Mouse (Mus musculus) gastrocnemius, adult 8-10 months (tissue): Measurements from ENCODE around the gene Bloc1s4. TPM values are rescaled to one million over a fixed set of nuclear protein-coding genes. Genes with fewer than 3 reads are reported as not detected.

ENCODE experiments used
- DNase-seq, 2 experiments: peaks; one replicate each; pipeline ENCODE4 v3.0.0; 2022; ENCODE audit warnings: low spot score in 2 of 2
- total RNA-seq, 4 experiments: library from RNA; stranded (reverse); gene quantifications; 2 replicates each; pipeline ENCODE4 v1.2.4; 2022

Gene Bloc1s4
- total RNA-seq, 4 experiments from 2014 or later = 8.0 to 10.8 (median 9.0) TPM

DNA sequence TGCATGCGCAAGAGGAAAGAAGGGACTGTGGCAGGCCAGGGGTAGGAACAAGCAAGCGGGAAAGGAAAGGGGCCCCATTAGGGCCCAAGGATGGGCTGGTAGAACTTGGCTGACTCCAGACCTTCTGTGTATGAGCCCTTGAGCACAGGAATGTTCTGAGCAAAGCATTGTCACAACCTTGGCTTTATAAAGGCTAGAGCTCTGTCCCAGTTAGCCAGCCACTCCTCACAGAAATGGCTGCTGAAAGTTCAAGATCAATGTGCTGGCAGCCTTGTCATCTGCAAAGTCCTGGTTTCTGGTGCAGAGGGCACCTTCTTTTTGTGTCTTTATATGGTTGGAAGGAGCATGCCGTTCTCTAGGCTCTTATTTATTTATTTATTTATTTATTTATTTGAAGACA is 28.8 kb downstream of the Bloc1s4 start:
- no peak for DNase-seq

GRCm38 (mm10) chr5:36719135-36719534 is 29.3 kb downstream of the Bloc1s4 start:
- no peak for DNase-seq

DNA sequence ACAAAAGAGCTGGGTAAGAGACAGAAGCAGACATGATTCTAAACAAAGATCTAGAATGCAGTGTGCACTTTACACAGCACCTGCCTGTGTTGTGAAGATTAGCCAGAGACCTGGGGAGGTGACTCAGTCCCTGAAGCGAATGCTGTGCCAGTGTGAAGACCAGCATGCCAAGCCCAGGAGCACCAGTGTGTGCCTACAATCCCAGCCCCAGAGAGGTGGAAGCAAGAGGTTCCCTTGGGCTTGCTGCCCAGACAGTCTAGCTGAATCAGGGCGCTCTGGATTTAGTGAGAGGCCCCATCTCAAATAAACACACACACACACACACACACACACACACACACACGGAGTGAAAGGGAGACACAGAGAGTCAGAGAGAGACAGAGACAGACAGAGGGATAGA is 30.6 kb downstream of the Bloc1s4 start:
- DNase-seq = no peak

DNA sequence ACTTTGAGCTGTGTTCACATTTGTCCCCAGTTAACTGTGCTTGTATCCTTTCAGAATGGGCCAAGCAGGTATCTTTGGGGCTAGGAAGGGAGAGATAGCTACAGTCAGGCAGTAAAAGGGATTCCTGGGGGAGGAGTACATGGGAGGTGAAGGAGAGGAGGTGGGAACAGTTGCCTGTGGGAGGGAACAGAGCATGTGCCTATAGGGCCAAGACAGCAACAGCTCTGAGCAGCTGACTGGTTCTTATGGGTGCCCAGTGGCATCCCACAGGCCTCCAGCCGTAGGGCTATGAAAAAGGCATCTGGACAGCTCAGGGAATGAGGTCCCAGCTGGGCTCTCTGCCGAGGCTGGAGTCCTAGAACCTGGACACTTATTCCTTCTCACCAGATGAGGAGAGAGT is 31.6 kb downstream of the Bloc1s4 start:
- DNase-seq = no peak

- DNase-seq = no peak
Measured at GRCm38 (mm10) chr5:36714832-36715231, 33.6 kb downstream of the Bloc1s4 start.

GRCm38 (mm10) chr5:36713693-36714092 is 34.8 kb downstream of the Bloc1s4 start:
- DNase-seq = no peak

DNA sequence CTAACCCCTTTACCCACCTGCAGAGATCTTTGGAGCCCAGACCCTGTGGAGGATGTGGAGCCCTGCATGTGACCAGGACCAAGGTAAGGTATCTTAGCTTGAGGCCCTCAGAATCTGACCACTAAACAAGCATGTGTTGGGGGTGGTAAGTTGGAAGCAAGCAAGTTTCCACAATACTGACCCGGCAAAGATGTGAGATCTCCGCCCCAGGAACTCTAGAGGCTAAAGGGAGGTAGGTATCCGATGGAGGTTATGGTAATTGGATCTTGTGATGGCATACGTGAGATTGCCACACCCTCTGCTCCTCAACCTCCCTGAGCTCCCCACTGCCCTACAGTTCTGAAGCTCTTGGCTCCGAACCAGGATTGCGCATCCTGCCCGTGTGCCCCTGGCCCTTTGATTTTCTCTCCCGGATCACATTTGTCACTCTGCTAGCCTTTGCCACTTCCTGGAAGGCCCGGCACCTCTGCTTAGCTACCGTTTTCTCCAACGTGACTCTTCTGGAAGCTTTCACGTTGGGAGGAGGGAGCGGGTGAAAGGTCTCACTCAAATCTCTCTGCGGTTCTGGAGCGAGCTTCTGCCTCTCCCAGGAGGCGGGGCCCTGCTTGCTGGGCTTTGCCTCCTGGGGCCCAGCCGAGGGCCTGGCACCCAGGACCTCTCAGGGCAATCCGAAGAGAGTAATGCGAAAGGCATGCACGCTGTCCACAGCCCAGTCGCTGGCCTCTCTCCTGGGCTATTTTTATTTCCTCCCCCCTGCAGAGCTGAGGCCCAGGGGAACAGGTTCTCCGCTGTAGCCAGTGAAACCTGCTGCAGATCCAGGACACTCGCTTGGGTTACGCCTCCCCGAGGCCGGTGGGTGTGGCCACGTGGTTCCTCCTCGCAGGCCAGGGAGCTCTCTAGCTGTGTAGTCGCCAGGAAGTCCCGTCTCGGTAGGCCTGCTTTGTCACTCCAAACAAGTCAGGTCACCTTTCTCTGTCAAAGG is 35.6 kb downstream of the Bloc1s4 start:
- peak; percentile 93 to 94 for DNase-seq

DNA sequence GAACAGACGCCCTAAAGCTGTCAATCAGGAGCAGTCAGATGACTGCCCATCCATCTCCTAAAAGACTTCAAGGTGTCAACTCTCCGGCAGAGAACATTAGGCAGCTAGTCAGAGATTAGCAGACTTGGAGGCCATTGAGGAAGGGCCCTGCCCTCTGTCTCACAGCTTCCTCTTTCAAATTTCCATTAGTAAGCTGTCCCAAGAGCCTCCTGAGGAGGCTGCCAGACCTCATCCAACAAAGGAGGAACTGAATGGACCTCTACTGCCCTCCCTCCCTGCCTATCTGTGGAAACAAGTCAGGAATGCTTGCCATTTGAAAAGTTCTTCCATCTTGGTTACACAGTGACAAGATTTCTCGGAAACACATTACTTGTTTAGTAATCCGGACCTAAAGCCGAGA is 36.6 kb downstream of the Bloc1s4 start:
- DNase-seq = no peak

GRCm38 (mm10) chr5:36705792-36706191 is 42.7 kb downstream of the Bloc1s4 start:
- DNase-seq = no peak

DNA sequence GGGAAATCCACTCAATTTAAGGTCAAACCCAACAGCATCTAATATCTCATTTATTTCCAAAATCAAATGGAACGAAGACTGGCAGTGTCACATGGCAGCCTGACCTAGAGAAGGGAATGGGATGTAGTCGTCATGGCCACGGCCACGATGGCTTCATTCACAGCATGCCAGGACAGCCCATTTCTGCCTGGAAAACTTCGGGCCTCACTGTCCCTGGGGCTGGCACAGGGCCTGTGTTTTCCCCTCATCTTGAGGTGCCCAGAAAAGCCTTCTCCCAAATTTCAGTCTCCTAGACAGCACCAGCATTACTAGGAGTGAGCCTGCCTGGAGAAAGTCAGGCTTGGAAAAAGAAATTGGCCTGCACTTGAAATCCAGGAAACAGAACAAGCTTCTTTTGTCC is 43.1 kb downstream of the Bloc1s4 start:
- DNase-seq = no peak

GRCm38 (mm10) chr5:36704684-36705083 is 43.8 kb downstream of the Bloc1s4 start:
- DNase-seq = no peak

DNA sequence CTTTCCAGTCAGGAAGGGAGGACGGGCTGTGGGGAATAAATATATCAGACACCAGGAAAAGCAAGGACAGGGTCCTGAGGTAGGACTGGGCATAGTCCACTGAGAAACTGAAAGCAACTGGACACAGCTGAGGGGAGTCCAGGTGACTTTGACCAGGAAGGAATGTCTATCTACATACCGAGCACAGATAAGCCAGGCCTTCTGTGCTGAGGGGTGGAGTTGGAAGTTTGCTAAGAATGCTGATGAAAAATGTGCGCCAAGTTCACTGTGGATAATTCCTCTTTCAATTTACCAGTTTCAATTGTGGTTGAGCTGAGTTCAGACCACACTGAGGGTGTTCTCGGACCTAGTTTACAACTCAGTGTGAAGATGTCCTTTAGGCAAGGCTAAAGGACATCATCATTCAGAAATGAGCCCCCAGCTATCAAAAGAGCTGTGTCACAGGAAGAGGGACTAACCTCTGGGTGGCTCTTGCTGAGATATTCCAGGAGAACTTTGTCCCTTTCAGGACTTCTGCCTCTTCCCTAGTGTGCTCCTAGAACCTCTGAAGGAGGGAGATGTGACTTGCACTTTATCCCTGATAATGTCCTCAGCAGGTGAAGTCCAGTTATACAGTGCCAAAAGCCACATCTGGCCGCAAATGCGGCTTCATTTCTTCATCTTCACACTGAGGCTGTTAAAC is 47.4 kb downstream of the Bloc1s4 start:
- DNase-seq = no peak

- DNase-seq = no peak
Measured at GRCm38 (mm10) chr5:36698689-36699088, 49.8 kb downstream of the Bloc1s4 start.

DNA sequence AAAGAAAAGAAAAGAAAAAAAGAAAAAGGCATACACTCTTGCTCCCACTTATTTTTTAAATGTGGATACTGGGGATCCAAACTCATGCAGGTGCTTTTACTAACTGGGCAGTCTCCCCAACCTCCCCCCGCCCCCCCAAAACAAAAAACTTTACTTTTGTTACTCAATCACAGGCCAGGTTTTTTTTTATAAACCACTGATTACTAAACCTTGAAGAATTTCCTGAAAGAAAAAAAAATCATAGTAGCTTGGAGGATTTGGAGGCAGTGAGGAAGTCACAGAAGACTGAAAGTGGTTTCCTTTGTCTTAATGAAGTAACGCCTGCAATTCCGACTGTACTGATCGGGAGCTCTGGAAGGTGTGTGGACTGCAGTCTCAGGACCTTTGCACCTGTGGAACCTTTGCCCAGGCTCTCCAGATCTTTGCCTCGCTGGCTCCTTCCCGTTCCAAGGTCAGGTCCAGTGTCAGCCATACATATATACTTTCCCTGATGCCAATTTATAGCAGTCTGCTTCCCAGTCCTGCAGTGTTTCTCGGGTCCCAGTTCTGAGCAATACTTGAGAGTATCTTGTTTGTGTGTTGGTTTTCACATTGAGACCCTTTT is 50.3 kb downstream of the Bloc1s4 start:
- no peak for DNase-seq

Other genes with a start within 250 kb of the Bloc1s4 start
- 10 to 100 TPM; 13.9 to 15.2 (median 15.1) TPM for gene Tbc1d14, start 155.4 kb downstream of the Bloc1s4 start, total RNA-seq
- gene D5Ertd579e, start 52.6 kb downstream of the Bloc1s4 start, total RNA-seq = 10 to 100 TPM; 75.9 to 99.5 (median 81.1) TPM
- 100 to 1,000 TPM; 231 to 247 (median 235) TPM for gene Mrfap1, start 48.1 kb upstream of the Bloc1s4 start, total RNA-seq
- gene Man2b2, start 82.0 kb upstream of the Bloc1s4 start, total RNA-seq = 1 to 10 TPM; 3.7 to 6.0 (median 5.1) TPM
- 1 to 10 TPM in 1 of 4 experiments, under 1 TPM in 3; 0.27 to 1.1 (median 0.37) TPM for gene Ppp2r2c, start 119.9 kb upstream of the Bloc1s4 start, total RNA-seq
- gene Wfs1, start 240.6 kb upstream of the Bloc1s4 start, total RNA-seq = 10 to 100 TPM; 51.3 to 68.1 (median 58.9) TPM